Mouse (Mus musculus) stomach, postnatal 0 days (tissue): ENCODE data around the gene Lsm2.

Experiments
- CTCF ChIP-seq: IDR thresholded peaks from 2 replicates; pipeline ENCODE4 v1.5.1; 2016; ENCODE audit warnings: antibody characterized with exemption, low read depth, mild to moderate bottlenecking, moderate library complexity
- EP300 ChIP-seq: optimal IDR thresholded peaks from 2 replicates; pipeline ENCODE3; 2016; ENCODE audit warnings: antibody characterized with exemption

DNA sequence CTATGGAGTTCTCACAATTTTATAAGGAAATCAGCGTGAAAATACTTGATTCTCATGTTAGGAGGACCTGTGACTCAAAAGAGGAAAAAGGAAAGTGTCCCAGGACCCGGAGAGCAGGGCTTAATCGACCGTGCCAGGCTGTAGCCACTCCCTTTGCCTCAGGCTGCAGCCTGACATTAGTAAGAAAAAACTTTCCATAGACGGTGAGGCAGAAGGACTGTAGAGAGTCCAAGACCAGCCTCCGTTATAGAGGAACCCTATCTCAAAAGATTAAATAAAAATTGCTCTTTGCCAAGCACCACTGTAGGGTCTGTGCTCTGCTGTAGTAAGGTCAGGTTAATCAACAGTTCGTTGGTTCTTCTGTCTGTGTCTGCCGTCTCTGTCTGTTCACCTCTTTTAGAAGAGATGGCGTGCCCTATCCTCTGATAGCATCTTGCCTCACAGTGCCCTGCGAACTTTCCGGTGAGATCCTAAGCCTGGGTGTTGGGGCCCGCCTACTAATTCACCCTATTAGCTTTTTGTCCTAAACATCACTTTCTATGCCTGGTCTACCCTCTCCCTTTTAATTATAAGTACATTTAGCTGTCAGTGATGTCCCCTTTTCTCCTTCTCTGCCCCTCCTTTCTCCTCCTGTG is 21.7 kb upstream of the Lsm2 start:
- TF ChIP-seq CTCF: no peak
- no peak for TF ChIP-seq EP300
